Mouse (Mus musculus) embryonic facial prominence, embryonic 10.5 days (tissue): ENCODE results near the gene Mars. TPM values are rescaled to one million over a fixed set of nuclear protein-coding genes. Genes with fewer than 3 reads are reported as not detected.
"Not testable (repeated sequence)": the region's sequence is repeated elsewhere in the genome, so short reads cannot be mapped to it uniquely, and the experiment has no call there.

Source experiments
- DNase-seq: peaks from one replicate; pipeline ENCODE4 v3.0.0-alpha.2; 2017; ENCODE audit warnings: low spot score
- H3K27ac ChIP-seq: fragments of 300-500 bp; sonication (generic); replicated peaks from 2 replicates; pipeline ENCODE4 v1.5.1; 2016; ENCODE audit warnings: mild to moderate bottlenecking
- H3K27me3 ChIP-seq: fragments of 300-500 bp; sonication (generic); replicated peaks from 2 replicates; pipeline ENCODE4 v1.6.1; 2016; ENCODE audit warnings: low read depth, mild to moderate bottlenecking; ENCODE audit not compliant: poor library complexity, severe bottlenecking
- H3K36me3 ChIP-seq: fragments of 300-500 bp; sonication (generic); replicated peaks from 2 replicates; pipeline ENCODE4 v1.6.1; 2016; ENCODE audit warnings: mild to moderate bottlenecking, moderate library complexity
- H3K4me1 ChIP-seq: fragments of 300-500 bp; sonication (generic); 2 replicates; pipeline ENCODE4 v1.6.1; 2016
- H3K4me3 ChIP-seq: fragments of 300-500 bp; sonication (generic); 2 replicates; pipeline ENCODE4 v1.5.1; 2016; ENCODE audit warnings: mild to moderate bottlenecking, moderate library complexity
- H3K9me3 ChIP-seq: fragments of 300-500 bp; sonication (generic); 2 replicates; pipeline ENCODE4 v1.6.1; 2016; ENCODE audit warnings: mild to moderate bottlenecking
- WGBS: fragments of 180-500 bp; shearing (Covaris S2); methylation state at CpG from one replicate; pipeline ENCODE4 v1.1.7; 2016; 5-methylcytosine and 5-hydroxymethylcytosine counted together
- polyA plus RNA-seq: library from polyadenylated mRNA; unstranded; fragments of >200 nt; fragmentation: Nextera tagmentation; extraction: Ambion mirVana; gene quantifications from 2 replicates; pipeline ENCODE4 v1.2.1, GENCODE M21; 2016

The Mars gene
- polyA plus RNA-seq, 1 experiment from 2014 or later = 160 TPM

GRCm38 (mm10) chr10:127317277-127317676, 5.7 kb upstream of the Mars start:
- no peaks in the 10 kb centered on the region for H3K36me3 ChIP-seq
- H3K4me3 ChIP-seq = no peak overlapping the region
- 78% methylated on average over 2 of the region's 2 CpGs for WGBS
- no peaks in the 10 kb centered on the region for H3K9me3 ChIP-seq
- peaks cover 12% of the 10 kb centered on the region for H3K27me3 ChIP-seq
- no peak overlapping the region for H3K27ac ChIP-seq
- DNase-seq = no peak
- no peaks in the 10 kb centered on the region for H3K4me1 ChIP-seq

- H3K4me3 ChIP-seq, H3K27ac ChIP-seq, H3K27me3 ChIP-seq, DNase-seq, H3K36me3 ChIP-seq, H3K9me3 ChIP-seq: not testable (repeated sequence)
- 80% methylated on average over 1 of the region's 1 CpGs for WGBS
- H3K4me1 ChIP-seq = peaks cover 13% of the 10 kb centered on the region
Observed at GRCm38 (mm10) chr10:127314950-127315349, 3.4 kb upstream of the Mars start.

GRCm38 (mm10) chr10:127313516-127313915, 1.9 kb upstream of the Mars start:
- DNase-seq, H3K4me3 ChIP-seq, H3K27me3 ChIP-seq, H3K9me3 ChIP-seq, H3K27ac ChIP-seq: not testable (repeated sequence)
- Histone ChIP-seq H3K4me1 (peaks cover 13% of the 10 kb centered on the region), H3K36me3 (peaks cover 17% of the 10 kb centered on the region)
- 91% methylated on average over 5 of the region's 5 CpGs for WGBS

GRCm38 (mm10) chr10:127312858-127313257, 1.3 kb upstream of the Mars start:
- Histone ChIP-seq H3K36me3 (peaks cover 24% of the 10 kb centered on the region), H3K27ac (no peak overlapping the region), H3K27me3 (no peaks in the 10 kb centered on the region), H3K4me1 (peaks cover 13% of the 10 kb centered on the region), H3K4me3 (no peak overlapping the region), H3K9me3 (no peaks in the 10 kb centered on the region)
- DNase-seq = no peak
- WGBS = 79% methylated on average over 4 of the region's 4 CpGs

GRCm38 (mm10) chr10:127312356-127312676, 730 bp upstream of the Mars start:
- peaks cover 13% of the 10 kb centered on the region for H3K4me1 ChIP-seq
- H3K27me3 ChIP-seq = no peaks in the 10 kb centered on the region
- H3K9me3 ChIP-seq = no peaks in the 10 kb centered on the region
- 1% methylated on average over 4 of the region's 4 CpGs for WGBS
- peak overlapping the region; percentile 92; the same call in 1 of the 2 replicates for H3K27ac ChIP-seq
- H3K4me3 ChIP-seq = peak overlapping the region; percentile 95
- DNase-seq = peak; percentile 89
- peaks cover 29% of the 10 kb centered on the region for H3K36me3 ChIP-seq

- H3K4me3 ChIP-seq = peak overlapping the region; percentile 95
- WGBS = 37% methylated on average over 23 of the region's 23 CpGs
- peak overlapping the region; percentile 92 for H3K27ac ChIP-seq
- no peaks in the 10 kb centered on the region for H3K9me3 ChIP-seq
- peaks cover 13% of the 10 kb centered on the region for H3K4me1 ChIP-seq
- peaks cover 44% of the 10 kb centered on the region for H3K36me3 ChIP-seq
- H3K27me3 ChIP-seq = no peaks in the 10 kb centered on the region
- DNase-seq = peak; percentile 73
Observed at GRCm38 (mm10) chr10:127310523-127311475, 787 bp downstream of the Mars start.

GRCm38 (mm10) chr10:127309167-127309566, 2.4 kb downstream of the Mars start:
- DNase-seq, H3K27ac ChIP-seq, H3K27me3 ChIP-seq, H3K9me3 ChIP-seq, H3K4me3 ChIP-seq: not testable (repeated sequence)
- Histone ChIP-seq H3K36me3 (peaks cover 61% of the 10 kb centered on the region), H3K4me1 (peaks cover 13% of the 10 kb centered on the region)
- 86% methylated on average over 3 of the region's 3 CpGs for WGBS

GRCm38 (mm10) chr10:127303136-127303535, 8.4 kb downstream of the Mars start:
- Histone ChIP-seq H3K36me3 (peaks cover 100% of the 10 kb centered on the region), H3K4me3 (no peak overlapping the region), H3K4me1 (no peaks in the 10 kb centered on the region), H3K27ac (no peak overlapping the region), H3K27me3 (no peaks in the 10 kb centered on the region), H3K9me3 (no peaks in the 10 kb centered on the region)
- WGBS = 95% methylated on average over 11 of the region's 11 CpGs
- DNase-seq = no peak

GRCm38 (mm10) chr10:127300361-127300760, 11.2 kb downstream of the Mars start:
- Histone ChIP-seq H3K4me3 (no peak overlapping the region), H3K36me3 (peaks cover 100% of the 10 kb centered on the region), H3K27me3 (no peaks in the 10 kb centered on the region), H3K9me3 (no peaks in the 10 kb centered on the region), H3K27ac (no peak overlapping the region), H3K4me1 (no peaks in the 10 kb centered on the region)
- DNase-seq = no peak
- WGBS = 94% methylated on average over 6 of the region's 6 CpGs

GRCm38 (mm10) chr10:127297015-127297871, 14.3 kb downstream of the Mars start:
- no peaks in the 10 kb centered on the region for H3K27me3 ChIP-seq
- 95% methylated on average over 16 of the region's 16 CpGs for WGBS
- H3K4me3 ChIP-seq = no peak overlapping the region
- peaks cover 99% of the 10 kb centered on the region for H3K36me3 ChIP-seq
- H3K27ac ChIP-seq = no peak overlapping the region
- peaks cover 9% of the 10 kb centered on the region for H3K4me1 ChIP-seq
- DNase-seq = no peak
- no peaks in the 10 kb centered on the region for H3K9me3 ChIP-seq

- H3K9me3 ChIP-seq = no peaks in the 10 kb centered on the region
- no peak overlapping the region for H3K4me3 ChIP-seq
- no peaks in the 10 kb centered on the region for H3K27me3 ChIP-seq
- H3K4me1 ChIP-seq = peaks cover 19% of the 10 kb centered on the region
- DNase-seq = no peak
- peaks cover 92% of the 10 kb centered on the region for H3K36me3 ChIP-seq
- H3K27ac ChIP-seq = no peak overlapping the region
- WGBS = 93% methylated on average over 24 of the region's 24 CpGs
Observed at GRCm38 (mm10) chr10:127295986-127296794, 15.4 kb downstream of the Mars start.

- H3K4me3 ChIP-seq = no peak overlapping the region
- peaks cover 80% of the 10 kb centered on the region for H3K36me3 ChIP-seq
- 93% methylated on average over 10 of the region's 10 CpGs for WGBS
- H3K27ac ChIP-seq = no peak overlapping the region
- H3K4me1 ChIP-seq = peaks cover 26% of the 10 kb centered on the region
- no peak for DNase-seq
- no peaks in the 10 kb centered on the region for H3K9me3 ChIP-seq
- H3K27me3 ChIP-seq = no peaks in the 10 kb centered on the region
Observed at GRCm38 (mm10) chr10:127294895-127295510, 16.6 kb downstream of the Mars start.
